Mouse (Mus musculus): ENCODE data around the gene Gramd4. TPM values are rescaled to one million over a fixed set of nuclear protein-coding genes. Genes with fewer than 3 reads are reported as not detected.
"Not testable (repeated sequence)": the region's sequence is repeated elsewhere in the genome, so short reads cannot be mapped to it uniquely, and the experiment has no call there.

The Gramd4 gene
- total RNA-seq, 4 experiments from 2014 or later: 15.4 to 22.2 (median 17.5) TPM

GRCm38 (mm10) chr15:86119186-86119585 lies 61.7 kb downstream of the Gramd4 start:
- no peak for DNase-seq

GRCm38 (mm10) chr15:86122261-86122949 lies 64.9 kb downstream of the Gramd4 start:
- DNase-seq: peak; percentile 50

DNA sequence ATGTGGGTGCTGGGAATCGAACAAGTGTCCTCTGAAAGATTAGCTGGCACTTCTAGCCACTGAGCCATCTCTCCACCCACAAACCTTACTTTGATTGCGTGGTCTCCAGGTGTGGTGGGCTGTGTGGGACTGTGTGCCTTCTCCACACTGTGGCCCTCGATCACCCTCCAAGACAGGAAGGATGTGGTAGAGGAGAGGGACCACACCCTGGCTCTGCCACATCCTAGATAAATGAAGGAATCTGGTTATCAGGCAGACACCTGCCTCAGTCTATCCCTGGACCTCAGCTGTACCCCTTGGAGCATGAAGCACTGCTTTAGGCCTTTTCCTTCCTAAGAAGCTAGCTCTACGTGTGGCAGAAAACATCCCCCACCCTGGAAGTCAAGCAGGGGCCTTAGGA lies 65.9 kb downstream of the Gramd4 start:
- DNase-seq: no peak

- no peak for DNase-seq
Measured at GRCm38 (mm10) chr15:86124359-86124758, 66.9 kb downstream of the Gramd4 start.

GRCm38 (mm10) chr15:86129036-86129435 lies 71.5 kb downstream of the Gramd4 start:
- no peak for DNase-seq

GRCm38 (mm10) chr15:86130657-86131056 lies 73.2 kb downstream of the Gramd4 start:
- no peak for DNase-seq

- DNase-seq: peak; percentile 72
Measured at GRCm38 (mm10) chr15:86134941-86135783, 77.7 kb downstream of the Gramd4 start.

DNA sequence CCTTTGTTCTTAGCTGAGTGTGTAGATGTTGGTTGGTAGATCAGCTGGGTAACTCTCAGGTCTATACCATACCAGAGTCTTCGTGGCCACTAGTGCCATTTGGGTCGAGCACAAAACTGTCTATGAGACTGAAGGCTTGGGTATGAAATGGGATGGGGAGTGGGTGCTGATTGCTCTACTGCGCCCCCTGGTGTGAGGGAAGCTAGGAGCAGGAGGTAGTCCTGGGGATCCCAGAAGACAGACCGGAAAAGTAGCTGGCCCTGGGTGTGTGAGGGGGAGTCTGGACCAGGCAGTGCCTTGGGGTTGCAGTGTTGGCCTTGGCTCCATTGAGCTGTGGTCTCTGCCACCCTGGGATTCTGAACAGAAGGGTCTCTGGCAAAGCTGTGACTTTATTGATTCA lies 80.1 kb downstream of the Gramd4 start:
- no peak for DNase-seq

- DNase-seq: no peak
Measured at GRCm38 (mm10) chr15:86140323-86140722, 82.8 kb downstream of the Gramd4 start.

GRCm38 (mm10) chr15:86144577-86144976 lies 87.1 kb downstream of the Gramd4 start:
- DNase-seq: no peak

DNA sequence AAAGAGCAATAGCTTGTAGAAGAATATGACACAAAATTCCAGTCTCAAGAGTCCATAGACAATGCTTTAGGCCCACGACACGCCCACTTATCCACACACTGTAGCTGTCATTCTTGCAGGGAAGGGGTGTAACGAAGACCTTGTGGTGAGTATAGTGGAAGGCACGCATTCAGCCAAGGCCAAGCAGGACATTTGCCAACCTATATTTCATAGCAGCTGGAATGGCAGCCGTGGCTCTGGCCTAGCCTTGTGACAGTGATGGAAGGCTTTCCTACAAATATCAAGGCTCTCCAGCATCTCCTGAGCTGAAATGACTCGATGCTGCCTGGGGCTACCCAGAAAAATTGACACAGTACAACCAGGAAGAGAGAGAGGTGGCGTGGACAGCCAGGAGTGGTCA lies 87.6 kb downstream of the Gramd4 start:
- peak; percentile 73 for DNase-seq

DNA sequence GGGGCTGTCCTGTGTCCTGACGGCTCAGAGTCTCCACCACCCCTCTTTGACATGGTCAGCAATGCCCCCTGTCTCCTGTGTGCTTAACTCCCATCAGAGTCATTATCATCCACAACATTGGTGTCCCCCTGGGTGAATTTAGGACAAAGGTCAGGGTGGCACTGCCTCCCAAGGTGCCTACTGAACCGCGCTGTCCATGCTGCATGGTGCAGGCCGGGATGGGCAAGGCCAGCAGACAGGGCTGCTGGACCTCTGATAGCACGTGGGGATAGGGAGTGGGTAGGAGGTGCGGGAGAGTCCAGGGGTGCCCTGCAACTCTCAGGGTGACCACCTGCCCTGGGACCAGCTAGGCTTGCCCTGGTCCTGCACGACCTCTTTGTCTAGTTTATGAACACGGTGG lies 89.4 kb downstream of the Gramd4 start:
- no peak for DNase-seq

- no peak for DNase-seq
Measured at GRCm38 (mm10) chr15:86150593-86150992, 93.1 kb downstream of the Gramd4 start.

- no peak for DNase-seq
Measured at GRCm38 (mm10) chr15:86153481-86153960, 96.0 kb downstream of the Gramd4 start.

GRCm38 (mm10) chr15:86156492-86156891 lies 99.0 kb downstream of the Gramd4 start:
- no peak for DNase-seq

- DNase-seq: no peak
Measured at GRCm38 (mm10) chr15:86159093-86159492, 101.6 kb downstream of the Gramd4 start.

GRCm38 (mm10) chr15:86159719-86160118 lies 102.2 kb downstream of the Gramd4 start:
- DNase-seq: no peak

DNA sequence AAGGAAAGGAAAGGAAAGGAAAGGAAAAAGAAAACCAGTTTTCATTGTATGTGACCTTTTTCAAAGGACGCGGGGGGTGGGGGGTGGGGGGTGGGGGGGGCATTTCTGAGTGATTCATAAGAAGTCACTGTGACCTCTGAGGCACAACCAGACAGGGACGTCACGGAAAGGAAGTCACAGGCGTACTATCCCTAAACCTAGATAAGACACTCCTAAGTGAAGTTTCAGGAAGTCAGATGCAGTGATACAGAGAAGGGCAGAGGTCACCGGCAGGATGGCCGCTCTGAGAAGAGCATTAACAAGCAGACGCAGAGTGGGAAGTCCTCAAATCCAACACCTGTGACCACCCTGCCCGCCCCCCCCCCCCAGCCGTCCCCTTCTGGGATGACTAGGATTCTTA lies 103.4 kb downstream of the Gramd4 start:
- DNase-seq: no peak

DNA sequence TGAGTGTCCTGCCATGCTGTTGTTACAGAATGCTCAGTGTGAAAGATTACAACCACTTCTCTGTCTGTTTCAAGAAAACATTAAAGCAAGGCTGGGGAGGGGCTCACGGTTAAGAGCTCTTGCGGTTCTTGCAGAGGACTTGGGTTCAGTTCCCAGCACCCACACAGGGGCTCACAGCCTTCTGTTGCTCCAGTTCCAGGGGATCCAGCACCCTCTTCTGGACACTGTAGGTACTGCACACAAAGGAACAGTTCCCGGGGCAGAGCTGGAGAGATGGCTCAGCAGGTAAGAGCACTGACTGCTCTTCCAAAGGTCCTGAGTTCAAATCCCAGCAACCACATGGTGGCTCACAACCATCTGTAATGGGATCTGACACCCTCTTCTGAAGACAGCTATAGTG lies 104.3 kb downstream of the Gramd4 start:
- not testable (repeated sequence) for DNase-seq

- no peak for DNase-seq
Measured at GRCm38 (mm10) chr15:86164718-86165345, 107.3 kb downstream of the Gramd4 start.

DNA sequence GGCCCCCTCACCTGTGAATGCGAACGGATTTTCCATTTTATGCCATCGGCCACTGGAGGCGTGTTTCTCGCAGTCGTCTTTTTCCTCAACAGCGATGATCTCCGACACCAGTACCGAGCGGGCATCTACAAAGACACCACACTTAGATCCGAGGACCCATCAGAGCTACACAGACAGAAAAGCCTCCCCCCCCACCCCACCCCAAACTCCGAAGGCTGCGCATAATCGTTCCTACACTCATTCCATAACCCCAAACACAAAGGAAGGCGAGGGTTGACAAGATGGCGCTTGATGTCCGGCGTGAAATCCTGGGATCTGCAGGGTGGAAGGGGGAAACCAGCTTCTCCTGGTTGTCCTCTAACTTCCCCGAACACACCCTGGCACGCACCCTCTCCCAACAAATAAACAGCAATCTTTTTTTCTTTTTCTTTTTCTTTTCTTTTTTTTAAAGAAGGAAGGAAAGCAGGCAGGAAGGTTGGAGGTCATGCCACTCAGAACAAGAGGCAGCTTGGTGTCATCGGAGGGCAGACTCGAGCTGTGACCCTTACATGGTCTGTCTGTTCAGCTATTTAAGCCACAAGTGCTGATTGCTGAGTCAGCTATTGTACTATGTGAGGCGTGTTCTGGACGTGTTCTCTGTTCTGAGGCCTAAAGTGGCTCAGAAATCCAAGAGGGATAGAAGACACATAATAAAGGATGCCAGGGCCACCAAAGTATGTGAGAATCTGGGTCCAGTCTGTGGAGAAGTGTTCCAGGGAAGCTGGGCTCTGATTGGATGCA lies 108.5 kb downstream of the Gramd4 start:
- DNase-seq: no peak

- no peak for DNase-seq
Measured at GRCm38 (mm10) chr15:86167032-86167655, 109.6 kb downstream of the Gramd4 start.

Data from adrenal gland, adult 8-10 months (tissue).